Mouse (Mus musculus) gastrocnemius, postnatal 36 days (tissue): ENCODE measurements around the gene Fam53b. TPM values are rescaled to one million over a fixed set of nuclear protein-coding genes. Genes with fewer than 3 reads are reported as not detected.

Source experiments
- DNase-seq, 2 experiments: peaks; one replicate each; pipeline ENCODE4 v3.0.0; 2022
- intact Hi-C: fragments of 180-260 bp; cut with DNase I; formaldehyde crosslinking; loops from one replicate; pipeline ENCODE4 v1.15.1; 2025
- total RNA-seq, 2 experiments: library from RNA; stranded (reverse); gene quantifications; 2 replicates each; pipeline ENCODE4 v1.2.3; 2021

Gene Fam53b
- total RNA-seq, 2 experiments from 2014 or later: 15.0 to 16.1 TPM

DNA sequence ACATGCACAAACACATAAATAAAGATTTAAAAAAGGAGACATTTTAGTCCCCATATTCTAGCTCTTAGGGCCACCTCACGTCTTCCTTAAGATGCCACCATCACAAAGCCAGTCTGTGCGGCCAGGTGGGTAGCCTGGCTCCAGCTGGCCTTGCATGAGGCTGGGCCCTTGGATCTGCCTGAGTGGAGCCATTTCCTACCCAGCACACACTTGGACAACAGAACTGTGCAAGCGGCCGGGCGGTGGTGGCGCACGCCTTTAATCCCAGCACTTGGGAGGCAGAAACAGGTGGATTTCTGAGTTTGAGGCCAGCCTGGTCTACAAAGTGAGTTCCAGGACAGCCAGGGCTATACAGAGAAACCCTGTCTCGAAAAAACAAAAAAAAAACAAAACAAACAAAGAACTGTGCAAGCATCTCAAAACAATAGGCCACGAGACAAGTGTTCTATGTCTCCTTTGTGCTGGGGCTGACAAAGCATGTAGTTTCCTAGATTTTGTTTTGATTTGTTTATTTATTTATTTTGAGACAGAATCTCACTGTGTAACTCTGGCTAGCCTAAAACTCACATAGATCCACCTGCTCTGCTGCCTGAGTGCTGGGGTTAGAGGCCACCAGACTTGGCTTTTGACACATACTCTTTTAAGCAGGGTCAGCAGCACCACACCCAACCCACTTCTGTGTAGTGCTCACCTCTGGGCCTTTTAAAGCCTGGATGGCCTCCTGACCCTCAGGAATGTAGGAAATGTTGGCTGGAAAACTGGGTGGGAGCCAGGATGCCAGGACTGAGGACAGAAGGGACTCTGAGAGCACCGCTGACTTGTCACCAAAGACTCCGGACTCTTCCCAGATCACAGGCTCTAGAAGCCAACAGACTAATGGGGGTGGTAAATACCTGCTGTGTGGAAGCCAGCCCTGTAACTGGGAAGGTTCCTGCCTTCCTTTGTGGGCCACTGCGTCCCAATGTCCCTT lies 91.0 kb downstream of the Fam53b start:
- intact Hi-C loops: loop anchor here (5.0 kb wide), 1 partner anchor 90 kb away; the partner anchor contains the start of gene Fam53b
- DNase-seq: no peak

GRCm38 (mm10) chr7:132720562-132720961 lies 93.1 kb downstream of the Fam53b start:
- no peak for DNase-seq
- intact Hi-C loops: loop anchor here (5.0 kb wide), 1 partner anchor 92 kb away; the partner anchor contains the start of gene Fam53b

GRCm38 (mm10) chr7:132719570-132719969 lies 94.1 kb downstream of the Fam53b start:
- intact Hi-C loops: loop anchor here (5.0 kb wide), 1 partner anchor 47 kb away; no protein-coding TSS in a partner anchor
- DNase-seq: no peak

DNA sequence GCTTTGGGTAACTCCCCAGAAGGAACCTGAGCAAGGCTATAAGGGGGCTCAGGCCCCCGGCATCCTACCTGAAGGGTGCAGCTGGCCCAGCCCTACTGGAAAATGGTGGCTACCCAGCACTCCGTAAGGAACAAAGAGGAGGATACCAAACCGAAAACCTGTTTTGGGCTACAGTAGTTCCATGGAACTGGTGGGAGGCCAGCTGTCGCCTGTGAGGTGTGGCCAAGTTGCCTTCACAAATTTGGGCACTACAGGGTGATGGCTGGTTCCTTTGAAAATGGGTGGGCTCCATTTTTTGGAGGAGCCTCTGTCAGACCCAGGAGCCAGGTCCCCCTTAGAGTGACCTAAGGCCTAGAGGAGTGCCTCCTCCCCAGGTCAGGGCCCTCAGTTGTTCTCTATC lies 98.4 kb downstream of the Fam53b start:
- intact Hi-C loops: loop anchor here (5.0 kb wide), 1 partner anchor 43 kb away; no protein-coding TSS in a partner anchor
- no peak for DNase-seq

DNA sequence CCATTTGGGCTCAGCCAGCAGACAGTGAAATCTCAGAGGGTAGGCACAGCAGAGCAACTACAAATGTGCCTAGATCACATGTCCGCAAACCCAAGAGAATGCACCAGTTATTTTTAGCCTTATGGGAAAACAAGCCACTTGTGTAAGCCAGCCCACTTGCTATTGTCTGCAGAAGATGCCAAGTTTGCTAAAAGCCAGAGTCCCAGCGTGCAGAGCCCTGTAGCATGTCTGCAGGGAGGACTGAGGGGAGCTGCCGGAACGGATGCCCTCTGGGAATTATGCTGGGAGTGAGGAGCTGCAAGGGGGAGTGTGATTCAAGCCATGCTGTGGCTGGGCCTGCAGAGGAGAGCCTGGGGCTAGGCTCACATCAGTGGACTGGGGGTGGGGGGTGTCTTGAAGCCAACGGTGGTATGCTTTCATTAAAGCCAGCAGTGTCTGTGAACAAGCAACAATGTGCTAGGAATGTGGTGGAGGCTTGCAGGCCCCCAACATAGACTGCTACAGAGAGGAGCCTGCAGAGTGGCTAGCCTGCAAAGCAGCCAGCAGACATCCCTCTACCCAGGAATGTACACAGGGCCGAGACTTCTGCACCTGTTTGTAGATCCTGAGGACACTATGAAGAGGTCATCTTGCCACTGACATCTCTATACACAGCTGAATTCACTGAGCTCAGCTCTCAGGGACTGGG lies 99.3 kb downstream of the Fam53b start:
- intact Hi-C loops: no loop called here
- DNase-seq: no peak

DNA sequence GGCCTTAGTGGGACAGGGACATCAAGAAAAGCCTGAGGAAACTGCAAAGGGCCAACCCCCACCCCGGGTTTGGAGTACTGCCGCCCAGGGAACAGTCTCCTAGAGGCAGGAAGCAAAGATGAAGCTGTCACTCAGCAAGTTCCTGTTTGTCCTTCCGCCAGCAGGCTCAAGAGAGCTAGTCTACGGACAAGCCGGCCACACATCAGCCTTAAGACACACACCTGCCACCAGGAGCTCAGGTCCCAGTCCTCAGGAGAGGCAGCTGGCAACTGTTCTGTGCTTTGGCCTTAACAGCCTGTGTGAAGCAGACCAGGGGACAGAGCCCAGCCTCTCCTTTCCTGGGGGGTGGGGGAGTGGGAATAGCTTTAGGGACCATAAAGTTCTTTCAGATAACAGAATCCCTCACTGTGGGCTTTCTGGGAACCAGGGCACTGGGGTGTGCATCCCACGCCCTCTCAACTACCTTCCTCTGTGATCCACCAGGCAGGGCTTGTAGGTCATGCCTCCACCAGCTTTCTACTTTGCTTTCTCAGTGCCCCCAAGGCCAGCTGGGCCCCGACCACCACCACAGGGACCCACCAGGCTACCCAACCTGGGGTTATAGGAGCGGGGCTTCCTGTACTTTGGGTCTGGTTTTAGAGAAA lies 100.1 kb downstream of the Fam53b start:
- no peak for DNase-seq
- intact Hi-C loops: no loop called here

DNA sequence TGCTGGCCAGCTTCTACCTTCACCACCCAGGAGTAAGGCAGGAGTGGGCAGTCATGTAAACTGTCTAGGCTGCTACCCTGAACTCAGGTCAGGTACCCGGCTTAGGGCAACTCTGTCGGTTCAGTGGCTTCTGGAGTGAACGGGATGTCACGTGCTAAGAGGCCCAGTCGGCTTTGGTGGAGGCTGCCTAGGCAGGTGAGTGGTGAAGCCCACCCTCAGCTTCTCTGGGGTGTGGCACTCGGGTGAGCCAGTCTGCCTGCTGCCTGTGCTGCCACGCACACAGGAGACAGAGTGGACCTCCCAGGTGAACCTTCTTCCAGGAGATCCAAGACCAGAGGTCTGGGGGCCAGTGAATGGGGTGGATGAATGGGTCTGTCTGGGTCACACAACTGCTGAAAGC lies 100.7 kb downstream of the Fam53b start:
- intact Hi-C loops: no loop called here
- no peak for DNase-seq

DNA sequence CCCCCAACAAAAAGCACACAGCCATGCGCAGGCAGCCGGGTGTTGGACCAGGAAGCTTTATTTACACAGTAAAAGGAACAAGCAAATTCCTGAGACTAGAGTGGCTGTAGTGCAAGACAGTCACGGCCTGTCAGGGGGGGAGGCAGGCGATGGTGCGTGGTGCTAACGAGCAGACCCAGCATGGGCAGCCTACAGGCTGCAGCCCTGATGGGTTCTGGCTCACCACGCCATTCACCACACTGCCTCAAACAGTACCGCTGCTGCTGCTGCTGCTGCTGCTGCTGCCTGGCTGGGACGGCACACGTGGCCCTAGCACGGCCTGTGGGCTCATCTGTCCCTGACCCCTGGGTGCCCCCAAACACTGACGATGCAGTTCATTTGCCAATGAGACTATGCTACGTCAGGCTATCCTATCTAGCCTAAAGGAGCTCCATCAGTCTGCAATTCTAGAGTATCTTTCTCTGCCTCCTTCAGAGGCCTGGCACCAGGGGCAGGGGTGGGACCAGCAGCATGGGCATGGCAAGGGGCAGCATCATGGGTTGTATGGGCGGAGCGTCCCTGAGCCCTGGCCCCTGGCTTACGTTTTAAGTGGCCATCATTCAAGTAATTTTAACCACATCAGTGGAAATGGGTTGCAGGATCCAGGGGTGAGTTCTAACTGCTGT lies 101.5 kb downstream of the Fam53b start:
- DNase-seq: no peak
- intact Hi-C loops: no loop called here

GRCm38 (mm10) chr7:132711579-132711978 lies 102.1 kb downstream of the Fam53b start:
- DNase-seq: no peak
- intact Hi-C loops: no loop called here

DNA sequence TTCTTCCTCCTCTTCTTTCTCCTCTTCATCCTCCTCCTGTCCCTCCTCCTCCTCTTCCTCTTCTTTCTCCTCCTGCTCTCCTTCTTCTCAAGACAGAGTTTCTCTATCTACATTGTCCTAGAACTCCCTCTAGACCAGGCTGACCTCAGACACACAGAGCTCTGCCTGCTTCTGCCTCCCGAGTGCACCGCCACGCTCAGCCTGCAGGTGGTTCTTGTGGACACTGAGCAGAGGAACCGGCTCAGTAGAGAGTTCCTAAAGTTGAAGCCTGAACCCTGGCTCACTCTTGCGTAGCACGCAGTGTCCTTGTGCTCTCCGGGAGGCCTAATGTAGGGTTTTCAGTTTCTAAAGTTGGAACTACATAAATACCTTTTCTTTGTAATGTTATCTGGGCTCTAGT lies 108.6 kb downstream of the Fam53b start:
- intact Hi-C loops: no loop called here
- DNase-seq: no peak

GRCm38 (mm10) chr7:132704310-132704875 lies 109.3 kb downstream of the Fam53b start:
- intact Hi-C loops: no loop called here
- DNase-seq: no peak

GRCm38 (mm10) chr7:132703515-132704309 lies 110.0 kb downstream of the Fam53b start:
- no peak for DNase-seq
- intact Hi-C loops: no loop called here

DNA sequence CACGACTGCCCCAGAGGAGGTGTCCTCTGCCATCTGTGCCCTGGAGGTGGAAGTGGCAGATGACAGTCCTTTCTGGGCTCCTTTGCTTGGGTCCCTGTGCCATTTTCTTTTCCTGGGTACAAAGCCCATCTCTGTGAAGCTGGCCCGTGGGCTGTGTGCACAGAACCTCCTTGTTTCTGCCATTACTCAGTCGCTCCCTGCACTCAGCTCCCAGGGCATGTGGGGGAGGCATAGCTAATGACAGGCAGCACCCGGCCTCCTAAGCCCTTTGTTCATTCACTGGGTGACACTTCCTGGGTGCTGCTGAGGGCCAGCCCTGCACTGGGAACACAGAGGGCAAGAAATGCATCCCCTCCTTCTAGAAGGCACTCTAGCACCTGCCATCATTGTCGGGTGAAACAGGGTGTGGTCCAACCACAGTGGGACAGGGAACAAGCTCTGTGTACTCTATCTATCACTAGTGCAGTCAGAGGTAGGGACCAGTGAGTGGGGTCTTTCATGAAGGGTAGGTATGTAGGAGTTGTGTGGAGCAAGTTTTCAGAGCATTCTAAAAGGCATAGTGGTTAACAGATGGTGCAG lies 111.1 kb downstream of the Fam53b start:
- no peak for DNase-seq
- intact Hi-C loops: no loop called here

DNA sequence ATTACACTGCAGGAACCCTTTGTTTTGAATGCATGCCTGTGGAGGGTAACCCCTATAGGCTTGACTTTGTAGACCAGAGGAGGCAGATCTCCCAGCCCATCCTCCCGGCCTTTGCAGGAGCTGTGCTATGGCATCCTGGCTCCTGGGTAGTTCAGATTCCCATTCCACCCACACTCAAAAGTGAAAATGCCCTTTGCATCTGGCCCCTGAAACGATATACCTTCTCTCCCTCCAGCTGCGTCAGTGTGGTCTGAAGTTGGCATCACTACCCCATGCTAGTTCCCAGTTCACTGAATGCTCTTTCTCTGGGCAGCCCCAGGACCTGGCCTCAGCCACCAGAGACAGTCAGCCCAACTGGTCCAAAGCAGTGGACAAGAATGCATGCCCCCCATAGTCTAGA lies 111.7 kb downstream of the Fam53b start:
- DNase-seq: no peak
- intact Hi-C loops: no loop called here

DNA sequence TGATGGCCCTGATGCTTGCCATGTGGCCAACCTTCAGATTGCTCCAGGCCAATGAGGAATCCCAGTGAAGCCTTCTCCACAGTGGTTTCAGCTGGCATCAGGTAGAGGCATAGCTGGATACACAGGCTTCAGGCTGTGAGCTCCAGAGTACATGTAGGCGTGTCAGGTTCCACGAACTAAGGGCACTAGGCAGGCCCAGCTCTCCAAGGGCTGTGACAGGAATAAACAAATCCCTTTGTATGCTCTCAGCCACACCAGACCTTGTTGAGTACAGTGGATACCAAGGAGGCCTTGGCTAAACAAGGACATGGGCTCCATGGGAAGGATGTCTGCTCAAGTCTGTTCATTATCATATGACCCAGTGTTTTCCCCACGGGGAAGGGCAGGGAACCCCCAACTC lies 112.3 kb downstream of the Fam53b start:
- DNase-seq: no peak
- intact Hi-C loops: no loop called here

DNA sequence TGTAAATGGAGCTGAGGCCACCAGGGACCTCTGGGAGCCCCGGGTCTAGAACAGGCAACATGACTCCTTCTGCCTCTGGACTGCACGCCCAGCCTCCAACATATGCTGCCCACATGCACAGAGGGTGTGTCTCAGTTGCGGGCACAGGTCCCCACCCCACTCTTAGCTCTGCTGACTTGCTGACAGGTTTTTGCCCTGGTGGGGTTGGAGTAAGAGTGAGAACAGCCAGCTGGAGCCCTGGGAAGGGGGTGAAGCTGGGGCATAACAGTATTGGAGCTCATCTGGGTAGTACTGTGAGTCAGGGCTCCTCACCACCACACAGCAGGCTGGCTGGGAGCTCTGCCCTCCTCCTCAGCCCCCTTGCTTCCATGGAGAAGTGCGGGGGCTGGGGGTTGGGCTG lies 113.6 kb downstream of the Fam53b start:
- no peak for DNase-seq
- intact Hi-C loops: no loop called here

GRCm38 (mm10) chr7:132699639-132700038 lies 114.0 kb downstream of the Fam53b start:
- intact Hi-C loops: no loop called here
- no peak for DNase-seq

- intact Hi-C loops: no loop called here
- no peak for DNase-seq
Observed at GRCm38 (mm10) chr7:132699165-132699564, 114.5 kb downstream of the Fam53b start.

DNA sequence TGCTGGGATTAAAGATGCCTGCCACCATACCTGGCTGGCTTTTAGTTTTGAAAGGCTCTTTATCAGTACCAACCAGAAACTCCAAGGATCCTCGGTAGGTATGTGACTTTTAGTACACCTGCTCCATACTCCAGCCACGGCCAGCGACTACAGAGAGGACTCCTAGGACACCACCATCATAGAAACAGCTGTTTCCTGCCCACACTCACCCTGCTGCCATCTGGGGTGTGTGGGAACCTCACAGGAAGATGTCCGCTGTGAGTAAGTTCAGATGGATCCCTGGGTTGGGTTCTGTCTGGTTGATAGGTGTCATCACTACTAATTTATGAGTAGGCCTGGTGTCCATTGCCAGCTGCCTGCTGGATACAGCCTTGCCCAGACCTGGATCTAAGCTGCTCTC lies 114.9 kb downstream of the Fam53b start:
- DNase-seq: no peak
- intact Hi-C loops: no loop called here
